Mouse (Mus musculus) kidney, adult 2 months (tissue): ENCODE results near the gene Alms1. TPM values are rescaled to one million over a fixed set of nuclear protein-coding genes. Genes with fewer than 3 reads are reported as not detected.
A peak's percentile ranks its signal among the peaks of the same experiment; 100 is the strongest.

ENCODE experiments used
- DNase-seq: peaks from one replicate; pipeline ENCODE4 v3.0.0; 2021
- H3K27ac ChIP-seq: fragments of 200-500 bp; 2 replicates; pipeline ENCODE4 v1.5.1; 2012; ENCODE audit warnings: low read depth, low read length, control low read depth, inconsistent platforms; ENCODE audit not compliant: insufficient read depth
- H3K27me3 ChIP-seq: fragments of 200-500 bp; replicated peaks from 2 replicates; pipeline ENCODE4 v1.6.1; 2012; ENCODE audit warnings: mild to moderate bottlenecking, moderate library complexity, low read length, inconsistent platforms; ENCODE audit not compliant: control insufficient read depth, insufficient read depth
- H3K36me3 ChIP-seq: fragments of 200-500 bp; 2 replicates; pipeline ENCODE4 v1.6.1; 2012; ENCODE audit warnings: mild to moderate bottlenecking, moderate library complexity, low read length, inconsistent platforms; ENCODE audit not compliant: control insufficient read depth, insufficient read depth
- H3K4me1 ChIP-seq: fragments of 200-500 bp; 2 replicates; pipeline ENCODE4 v1.6.1; 2011; ENCODE audit warnings: low read length; ENCODE audit not compliant: control insufficient read depth, insufficient read depth
- H3K4me3 ChIP-seq: fragments of 200-500 bp; 2 replicates; pipeline ENCODE4 v1.5.1; 2011; ENCODE audit warnings: mild to moderate bottlenecking, low read depth, low read length, control low read depth; ENCODE audit not compliant: insufficient read depth
- CTCF ChIP-seq: fragments of 200-500 bp; conservative IDR thresholded peaks from 2 replicates; pipeline ENCODE4 v1.5.1; 2011; ENCODE audit warnings: low read depth, mild to moderate bottlenecking, control low read depth, low read length, moderate library complexity, mixed read lengths; ENCODE audit not compliant: insufficient read depth, insufficient read length
- POLR2A ChIP-seq: fragments of 200-500 bp; IDR thresholded peaks from one replicate; pipeline ENCODE4 v1.6.1; 2011; ENCODE audit warnings: low read depth, low read length, control low read depth
- WGBS: fragments of 180-500 bp; shearing (Covaris S2); methylation state at CpG from one replicate; pipeline ENCODE4 v1.1.7; 2018; 5-methylcytosine and 5-hydroxymethylcytosine counted together
- polyA plus RNA-seq: library from polyadenylated mRNA; depleted of rRNA; stranded (reverse); fragments of >200 nt; gene quantifications from 2 replicates; pipeline ENCODE4 v1.2.3, GENCODE M21; 2012

The Alms1 gene
- polyA plus RNA-seq, 1 experiment, result 0.63 TPM

GRCm38 (mm10) chr6:85581688-85582087, 5.6 kb upstream of the Alms1 start:
- H3K4me1 ChIP-seq, result no peaks in the 10 kb centered on the region
- H3K27ac ChIP-seq, result no peak overlapping the region
- WGBS, result 90% methylated on average over 5 of the region's 5 CpGs
- no peaks in the 10 kb centered on the region; the same call in 1 of the 2 replicates for H3K27me3 ChIP-seq
- H3K36me3 ChIP-seq, result no peaks in the 10 kb centered on the region
- DNase-seq, result no peak
- TF ChIP-seq POLR2A (no peak), CTCF (no peak)
- H3K4me3 ChIP-seq, result no peak overlapping the region

GRCm38 (mm10) chr6:85584612-85585011, 2.7 kb upstream of the Alms1 start:
- H3K27me3 ChIP-seq, result no peaks in the 10 kb centered on the region; the same call in 1 of the 2 replicates
- no peaks in the 10 kb centered on the region for H3K36me3 ChIP-seq
- no peak for DNase-seq
- H3K4me3 ChIP-seq, result no peak overlapping the region
- no peaks in the 10 kb centered on the region for H3K4me1 ChIP-seq
- H3K27ac ChIP-seq, result no peak overlapping the region
- WGBS, result 88% methylated on average over 4 of the region's 4 CpGs
- TF ChIP-seq CTCF (no peak), POLR2A (no peak)

GRCm38 (mm10) chr6:85586805-85587367, 445 bp upstream of the Alms1 start:
- WGBS, result 28% methylated on average over 9 of the region's 9 CpGs
- peak; percentile 22 for DNase-seq
- Histone ChIP-seq H3K27ac (no peak overlapping the region), H3K27me3 (no peaks in the 10 kb centered on the region; the same call in 1 of the 2 replicates), H3K4me1 (no peaks in the 10 kb centered on the region), H3K36me3 (no peaks in the 10 kb centered on the region), H3K4me3 (peak overlapping the region; percentile 85)
- no peak for TF ChIP-seq POLR2A
- TF ChIP-seq CTCF, result 0 out of 2 replicates have a peak, but pooled peaks have one; percentile 12

- Histone ChIP-seq H3K36me3 (no peaks in the 10 kb centered on the region), H3K27me3 (no peaks in the 10 kb centered on the region; the same call in 1 of the 2 replicates), H3K27ac (no peak overlapping the region), H3K4me3 (peak overlapping the region; percentile 85), H3K4me1 (no peaks in the 10 kb centered on the region)
- under 1% methylated on average over 10 of the region's 10 CpGs for WGBS
- no peak for DNase-seq
- no peak for TF ChIP-seq POLR2A
- TF ChIP-seq CTCF, result no peak
Measured at GRCm38 (mm10) chr6:85588164-85588563, 833 bp downstream of the Alms1 start.

- Histone ChIP-seq H3K4me1 (no peaks in the 10 kb centered on the region), H3K4me3 (no peak overlapping the region), H3K27ac (no peak overlapping the region), H3K27me3 (no peaks in the 10 kb centered on the region; the same call in 1 of the 2 replicates), H3K36me3 (no peaks in the 10 kb centered on the region)
- 25% methylated on average over 4 of the region's 4 CpGs for WGBS
- TF ChIP-seq POLR2A (no peak), CTCF (no peak)
- DNase-seq, result peak; percentile 1
Measured at GRCm38 (mm10) chr6:85588568-85588967, 1.2 kb downstream of the Alms1 start.

- no peaks in the 10 kb centered on the region for H3K4me1 ChIP-seq
- WGBS, result 79% methylated on average over 2 of the region's 2 CpGs
- H3K4me3 ChIP-seq, result no peak overlapping the region
- DNase-seq, result no peak
- no peaks in the 10 kb centered on the region for H3K27me3 ChIP-seq
- no peaks in the 10 kb centered on the region for H3K36me3 ChIP-seq
- H3K27ac ChIP-seq, result no peak overlapping the region
- no peak for TF ChIP-seq POLR2A
- no peak for TF ChIP-seq CTCF
Measured at GRCm38 (mm10) chr6:85590116-85590515, 2.8 kb downstream of the Alms1 start.

GRCm38 (mm10) chr6:85599310-85599709, 12.0 kb downstream of the Alms1 start:
- Histone ChIP-seq H3K27me3 (no peaks in the 10 kb centered on the region), H3K4me1 (no peaks in the 10 kb centered on the region), H3K27ac (no peak overlapping the region), H3K36me3 (no peaks in the 10 kb centered on the region), H3K4me3 (no peak overlapping the region)
- DNase-seq, result no peak
- 61% methylated on average over 1 of the region's 1 CpGs for WGBS
- TF ChIP-seq POLR2A (no peak), CTCF (no peak)
